Mouse (Mus musculus) right cerebral cortex, adult 2 months (tissue): Measurements from ENCODE around the gene Il13.

ENCODE experiments used
- DNase-seq, 2 experiments: peaks; one replicate each; pipeline ENCODE4 v3.0.0; 2021 to 2022; ENCODE audit warnings: low spot score in 2 of 2

Il13 gene

GRCm38 (mm10) chr11:53634556-53634955 is at the start of gene Il13:
Gene Il13, minus strand, starts transcription at chr11:53634702.
- DNase-seq: no peak

GRCm38 (mm10) chr11:53682994-53683530 is 48.6 kb upstream of the Il13 start:
- no peak for DNase-seq

DNA sequence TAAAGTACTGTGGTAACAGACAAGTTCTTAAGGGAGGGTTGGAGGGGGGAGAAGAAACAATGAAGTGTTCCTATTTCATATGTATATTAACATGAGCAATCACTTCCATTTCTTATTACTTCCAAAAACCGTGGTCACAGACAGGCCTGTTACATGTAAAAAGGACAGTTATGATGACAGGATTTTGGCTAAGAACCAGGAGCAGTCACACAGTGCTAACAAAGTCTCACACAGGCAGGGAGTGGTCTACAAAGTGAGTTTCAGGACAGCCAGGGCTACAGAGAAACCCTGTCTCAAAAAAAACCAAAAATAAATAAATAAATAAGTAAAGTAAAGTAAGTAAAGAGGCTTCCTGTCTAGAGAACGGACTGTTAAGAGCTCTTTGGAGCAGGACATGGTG is 47.7 kb upstream of the Il13 start:
- DNase-seq: no peak

DNA sequence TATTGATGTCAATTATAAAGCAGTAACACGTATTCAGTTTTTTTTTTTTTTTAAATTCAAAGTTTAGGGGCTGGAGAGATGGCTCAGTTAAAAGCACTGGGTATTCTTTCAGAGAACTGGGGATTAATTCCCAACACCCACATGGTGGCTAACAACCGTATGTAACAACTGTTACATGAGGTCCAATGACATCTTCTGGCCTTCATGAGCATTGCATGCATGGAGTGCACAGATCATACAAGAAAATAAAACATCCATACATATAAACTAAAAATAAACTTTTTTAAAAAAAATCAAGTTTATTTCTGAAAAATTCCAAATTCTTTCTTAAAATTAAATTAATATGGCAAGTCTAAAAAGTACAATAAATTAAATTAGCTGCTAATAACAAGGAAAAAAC is 47.2 kb upstream of the Il13 start:
- no peak for DNase-seq

DNA sequence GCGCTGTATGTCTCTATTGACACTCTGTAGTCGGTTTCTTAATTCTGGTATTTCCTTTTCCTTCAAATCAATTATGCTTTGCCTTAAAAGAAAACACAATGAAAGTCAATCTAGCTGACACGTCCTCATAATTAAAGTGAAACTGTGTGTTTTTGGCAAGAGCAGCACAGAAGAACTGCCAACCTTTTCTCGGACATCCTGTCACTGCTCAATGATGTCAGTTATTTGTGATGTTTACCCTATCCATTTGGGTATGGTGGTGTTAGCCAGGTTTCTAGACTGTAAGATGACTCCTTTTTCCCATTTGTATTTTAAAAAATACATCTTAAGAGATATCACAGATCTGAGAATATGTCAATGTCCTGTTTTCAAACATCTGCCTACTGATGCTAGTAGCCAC is 45.6 kb upstream of the Il13 start:
- no peak for DNase-seq

DNA sequence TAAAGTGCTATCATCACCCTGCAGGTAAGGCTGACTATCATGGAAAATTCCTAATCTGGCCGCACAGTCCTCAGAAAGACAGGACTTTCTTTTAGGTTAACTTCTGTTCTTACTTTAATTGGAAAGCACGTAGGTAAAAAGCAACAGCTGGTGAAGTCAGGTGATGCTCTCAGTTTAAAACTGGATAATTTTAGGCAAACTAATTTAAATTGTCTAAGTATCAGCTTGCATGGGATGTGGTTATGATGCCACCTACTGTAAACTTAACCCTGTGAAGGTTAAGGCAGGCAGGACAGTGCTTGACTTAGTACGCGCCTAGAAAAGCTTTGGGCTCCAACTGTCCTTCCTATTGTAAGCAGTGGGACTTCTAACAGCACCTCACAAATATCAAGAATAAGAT is 36.9 kb upstream of the Il13 start:
- DNase-seq: no peak

GRCm38 (mm10) chr11:53664091-53664490 is 29.6 kb upstream of the Il13 start:
- no peak for DNase-seq

DNA sequence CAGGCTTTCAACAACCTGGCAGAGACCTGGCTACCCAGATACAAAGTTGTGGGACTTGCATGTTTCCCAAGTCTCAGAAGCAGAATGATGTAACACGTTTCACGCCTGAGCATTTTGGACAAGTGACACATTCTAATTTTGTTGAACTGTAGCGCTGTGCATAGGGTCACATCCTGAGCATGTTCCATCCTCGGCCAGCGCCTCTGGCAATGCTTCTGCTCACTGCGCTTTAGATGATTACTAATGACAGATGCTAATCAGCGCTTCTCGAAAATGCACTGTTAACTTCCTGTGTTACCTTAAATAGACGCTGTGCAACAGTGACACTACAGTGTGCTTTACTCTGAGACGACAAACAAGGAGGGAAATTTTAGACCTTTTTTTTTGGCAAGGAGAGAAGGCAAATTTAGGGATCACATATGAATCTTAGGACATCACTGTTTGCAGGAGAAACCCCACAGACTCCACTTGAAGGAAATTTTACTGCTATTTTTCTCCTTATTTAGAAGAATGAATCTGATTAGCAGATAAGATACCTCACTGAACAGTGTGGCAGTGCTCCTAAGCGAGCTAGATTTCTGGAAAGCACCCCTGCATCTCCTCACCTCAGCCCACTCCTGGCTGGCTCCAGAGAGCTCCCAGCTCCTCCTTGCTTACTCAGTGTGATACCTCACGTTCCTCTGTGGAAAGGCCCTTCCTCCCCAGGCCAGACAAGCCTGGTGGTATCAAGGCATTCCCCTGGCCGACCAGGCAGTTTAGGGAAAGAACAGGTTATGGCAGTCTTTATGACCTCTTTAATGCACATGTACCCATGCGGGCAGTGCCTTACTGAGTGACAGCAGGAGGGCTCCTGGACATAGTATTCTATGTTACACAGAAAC is 28.5 kb upstream of the Il13 start:
- peak; percentile 51 to 57 for DNase-seq

DNA sequence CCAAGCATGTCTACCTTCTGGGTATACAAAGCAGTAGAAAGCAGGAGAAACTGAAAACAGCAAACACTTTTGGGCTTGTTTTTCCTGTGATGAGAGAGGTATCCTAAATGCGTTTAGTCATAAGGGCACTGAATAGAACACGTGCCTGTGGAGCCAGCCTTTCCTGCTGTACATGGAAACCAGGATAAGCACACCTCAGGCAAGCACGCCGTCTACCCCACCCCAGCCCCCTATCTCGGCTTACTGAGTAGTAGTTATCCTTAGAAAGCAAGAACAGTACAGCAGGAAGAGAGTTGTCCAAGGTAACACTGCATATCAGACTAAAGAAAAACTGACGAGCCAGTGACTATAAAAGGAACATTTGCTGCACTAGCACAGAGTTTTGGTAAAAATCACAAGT is 23.3 kb upstream of the Il13 start:
- no peak for DNase-seq

GRCm38 (mm10) chr11:53657381-53657780 is 22.9 kb upstream of the Il13 start:
- DNase-seq: no peak

- DNase-seq: no peak
Measured at GRCm38 (mm10) chr11:53656558-53657202, 22.2 kb upstream of the Il13 start.

DNA sequence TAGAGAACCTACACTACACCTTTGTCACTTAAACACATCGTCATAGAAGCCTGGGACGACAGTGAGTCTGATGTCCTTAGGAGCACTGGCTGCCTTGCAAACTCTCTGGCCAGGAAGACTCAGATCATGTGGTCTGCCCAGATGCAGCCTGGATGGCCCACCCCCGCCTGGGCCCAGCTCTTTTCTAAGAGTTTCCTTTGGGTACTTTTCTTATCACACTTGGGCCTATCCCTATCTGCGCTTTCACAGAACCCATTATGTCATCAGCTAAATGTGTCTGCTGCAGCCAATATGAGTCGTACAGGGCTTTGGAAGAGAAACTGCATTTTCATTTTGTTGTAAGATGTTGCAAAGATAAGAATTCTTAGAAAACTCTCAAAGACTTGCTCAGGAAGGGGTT is 20.5 kb upstream of the Il13 start:
- DNase-seq: no peak

GRCm38 (mm10) chr11:53652427-53652826 is 17.9 kb upstream of the Il13 start:
- no peak for DNase-seq

DNA sequence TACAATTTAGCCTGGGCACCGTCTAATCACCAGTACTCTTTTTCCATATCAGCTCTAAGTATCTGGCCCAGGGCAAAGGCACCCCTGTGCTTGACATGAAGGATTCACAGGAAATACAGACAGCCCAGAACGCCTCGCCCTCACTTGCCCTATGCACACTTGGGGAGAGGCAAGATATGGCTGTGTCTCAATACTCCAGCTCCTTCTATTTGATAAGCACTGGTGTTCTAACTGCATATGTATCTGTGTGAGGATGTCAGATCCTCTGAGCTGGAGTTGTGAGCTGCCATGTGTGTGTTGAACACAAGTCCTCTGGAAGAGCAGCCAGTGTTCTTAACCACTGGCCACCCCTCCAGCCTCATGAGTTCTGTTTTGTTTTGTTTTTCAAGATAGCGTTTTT is 16.9 kb upstream of the Il13 start:
- DNase-seq: no peak

- DNase-seq: no peak
Measured at GRCm38 (mm10) chr11:53644017-53644416, 9.5 kb upstream of the Il13 start.

- no peak for DNase-seq
Measured at GRCm38 (mm10) chr11:53642744-53643279, 8.3 kb upstream of the Il13 start.

DNA sequence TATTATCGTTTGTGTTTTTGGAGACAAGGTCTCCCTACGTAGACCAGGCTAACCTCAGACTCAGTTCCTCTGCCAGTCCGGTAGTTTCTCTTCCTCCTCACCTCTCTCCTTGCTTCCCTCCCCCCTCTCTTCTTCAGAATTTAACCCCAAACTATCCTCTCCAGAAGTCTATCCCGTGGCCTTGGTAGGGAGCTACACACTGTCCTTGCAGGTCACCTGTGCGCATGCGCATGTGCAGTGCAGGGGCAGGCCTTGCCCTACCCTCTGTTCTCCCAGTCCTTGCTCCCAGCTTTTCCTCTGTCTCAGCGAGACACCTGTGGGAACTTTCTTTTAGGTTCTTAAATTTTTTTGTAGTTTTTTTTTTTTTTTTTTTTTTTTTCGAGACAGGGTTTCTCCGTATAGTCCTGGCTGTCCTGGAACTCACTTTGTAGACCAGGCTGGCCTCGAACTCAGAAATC is 3.3 kb upstream of the Il13 start:
- DNase-seq: no peak

DNA sequence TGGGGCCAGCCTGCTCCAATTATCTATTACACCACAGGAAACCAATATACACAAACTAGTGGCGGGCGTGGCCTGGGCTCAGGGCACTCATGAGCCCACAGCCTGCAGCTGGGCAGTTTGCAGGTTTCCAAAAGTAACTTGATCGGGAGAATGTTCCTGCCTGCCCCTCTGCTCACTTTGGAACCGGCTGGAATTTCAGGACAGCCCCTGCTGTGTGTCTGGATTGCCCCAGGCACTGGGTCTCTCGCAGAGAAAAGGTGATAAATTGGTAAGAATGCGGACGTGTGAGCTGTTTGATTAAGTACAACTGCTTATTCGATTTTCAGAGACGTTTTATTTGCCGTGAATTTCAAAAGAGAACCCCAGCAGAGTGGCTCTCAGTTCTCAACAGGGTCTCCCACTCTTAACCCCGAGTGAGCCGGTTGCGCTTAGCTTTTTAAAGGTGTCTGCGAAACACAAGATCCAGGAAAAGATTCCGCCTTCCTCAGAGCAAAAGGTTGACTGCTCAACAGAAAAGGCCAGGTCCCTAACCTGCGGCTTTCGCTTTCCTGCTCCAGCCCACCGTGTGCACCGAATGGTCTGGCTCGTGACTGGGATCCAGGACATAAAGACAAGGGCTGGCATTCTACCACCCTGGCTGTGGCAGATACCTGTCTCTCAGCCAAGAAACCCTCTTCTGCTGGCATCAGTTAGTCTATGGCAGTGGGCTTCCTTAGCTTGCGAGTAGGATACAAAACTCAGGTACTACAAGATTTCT is 2.7 kb upstream of the Il13 start:
- no peak for DNase-seq

DNA sequence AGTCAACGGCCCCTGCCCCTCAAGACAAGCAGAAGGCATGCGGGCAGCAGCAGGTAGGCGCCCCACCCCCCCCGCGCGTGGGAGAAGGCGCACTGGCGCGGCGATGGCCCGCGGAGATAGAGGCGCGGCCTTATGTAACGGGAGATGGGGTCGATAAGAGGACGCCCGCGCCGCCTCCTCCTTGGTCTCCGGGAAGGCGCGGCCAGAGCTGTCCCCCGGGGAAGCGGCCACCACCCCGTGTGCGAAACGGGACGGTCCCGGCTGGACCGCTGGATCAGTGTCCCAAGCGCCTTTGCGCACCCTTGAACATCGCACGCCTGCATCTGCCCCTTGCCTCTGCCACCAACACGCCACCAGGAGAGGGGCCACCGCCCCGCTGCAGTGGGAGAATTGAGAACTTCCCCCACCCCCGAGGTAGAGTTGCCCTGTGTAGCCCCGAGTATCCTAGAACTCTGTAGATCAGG is 1.7 kb upstream of the Il13 start:
- peak; percentile 25 to 38 for DNase-seq

DNA sequence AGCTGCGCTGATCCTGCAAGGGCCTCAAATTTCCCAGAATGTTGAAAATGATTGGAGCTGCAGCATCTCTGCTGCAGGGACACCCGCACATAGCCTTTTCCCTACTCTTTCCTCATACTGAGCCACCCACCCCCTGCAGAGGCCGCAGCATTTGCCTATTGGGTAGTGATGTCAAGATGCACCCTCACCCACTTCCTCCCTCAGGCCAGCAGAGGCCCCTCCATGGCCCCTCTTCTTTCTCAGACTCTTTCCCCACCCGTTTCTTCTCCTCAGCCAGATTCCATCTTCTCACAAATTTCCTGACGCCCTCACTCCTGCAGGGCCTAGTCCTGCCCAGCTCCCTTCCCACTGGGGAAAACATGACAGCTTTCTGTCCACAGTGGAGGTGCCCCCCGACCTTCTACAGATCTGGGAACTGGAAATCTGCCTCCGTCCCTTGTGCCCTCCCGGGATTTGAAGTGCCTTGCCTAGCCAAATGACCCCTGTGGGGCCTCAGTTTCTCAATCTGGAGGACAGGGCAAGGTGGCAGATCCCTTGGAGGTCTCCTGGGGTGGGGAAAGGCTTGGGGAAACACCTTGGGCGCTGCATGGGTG is 1.2 kb upstream of the Il13 start:
- peak in 1 of 2 experiments; percentile 10 for DNase-seq

DNA sequence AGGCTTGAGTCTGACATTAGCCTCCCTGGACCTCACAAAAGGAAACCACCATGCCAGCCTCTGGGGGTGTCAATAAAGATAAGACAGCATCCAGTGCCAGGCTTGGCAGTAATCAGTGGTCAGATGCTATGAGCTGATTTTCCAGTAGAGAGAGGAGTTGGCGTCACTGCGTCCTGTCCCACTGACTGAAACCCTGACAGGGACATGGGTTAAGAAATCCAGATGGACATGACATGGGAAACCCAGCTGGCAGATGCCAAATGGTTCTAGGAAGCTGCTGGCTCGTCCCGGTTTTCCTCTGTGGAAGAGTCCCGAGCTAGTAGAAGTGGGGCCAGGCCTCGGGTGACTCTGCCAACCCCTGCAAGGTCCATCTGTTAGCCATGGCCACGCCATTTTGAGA is 858 bp downstream of the Il13 start:
- DNase-seq: no peak
